Mouse (Mus musculus) kidney, postnatal 4 days (tissue): ENCODE data around the gene Trp53inp2.

Source experiments
- DNase-seq, 2 experiments: peaks; one replicate each; pipeline ENCODE4 v3.0.0; 2021; ENCODE audit warnings: mixed read lengths in 2 of 2

Gene Trp53inp2

DNA sequence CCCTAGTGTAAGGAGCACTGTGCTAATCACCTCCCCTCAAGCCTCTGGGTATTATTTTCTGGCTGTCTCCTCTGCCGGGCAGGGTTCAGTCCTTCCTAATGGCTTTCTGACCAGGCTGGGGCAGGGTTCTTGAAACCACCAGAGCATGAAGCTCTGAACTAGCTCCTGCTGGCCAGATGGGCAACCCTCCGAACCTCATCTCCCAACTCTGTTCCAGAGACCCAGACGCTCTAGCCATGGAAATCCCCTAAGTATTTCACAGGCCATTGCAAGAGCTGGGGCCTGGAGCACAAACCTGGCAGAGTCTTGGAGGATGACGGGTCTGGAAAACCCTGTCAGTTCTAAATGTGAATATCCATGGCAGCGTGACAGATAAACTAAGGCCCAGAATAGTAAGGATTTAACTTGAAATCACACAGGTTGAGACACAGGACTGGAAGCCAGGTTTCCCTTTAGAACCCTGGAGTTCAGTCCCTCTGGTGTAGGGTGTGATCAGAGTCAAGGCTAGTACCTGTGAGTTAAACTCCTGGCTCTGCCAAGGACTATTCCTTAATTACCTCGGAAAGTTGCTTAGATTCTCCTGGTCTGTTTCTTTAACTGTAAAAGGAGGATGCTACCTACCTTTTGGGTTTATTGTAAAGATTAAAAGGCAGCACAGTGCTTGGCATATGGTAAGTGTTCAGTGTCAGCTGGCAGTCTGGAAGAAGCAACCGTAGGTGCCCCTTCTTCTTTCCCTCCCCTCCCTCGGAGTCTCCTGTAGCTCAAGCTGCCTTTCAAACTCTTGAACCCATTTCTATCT lies at the start of gene Trp53inp2:
Trp53inp2 (plus strand) TSS at position 799 of the 799 bp plus-strand sequence.
- peak; percentile 18 to 50 for DNase-seq

DNA sequence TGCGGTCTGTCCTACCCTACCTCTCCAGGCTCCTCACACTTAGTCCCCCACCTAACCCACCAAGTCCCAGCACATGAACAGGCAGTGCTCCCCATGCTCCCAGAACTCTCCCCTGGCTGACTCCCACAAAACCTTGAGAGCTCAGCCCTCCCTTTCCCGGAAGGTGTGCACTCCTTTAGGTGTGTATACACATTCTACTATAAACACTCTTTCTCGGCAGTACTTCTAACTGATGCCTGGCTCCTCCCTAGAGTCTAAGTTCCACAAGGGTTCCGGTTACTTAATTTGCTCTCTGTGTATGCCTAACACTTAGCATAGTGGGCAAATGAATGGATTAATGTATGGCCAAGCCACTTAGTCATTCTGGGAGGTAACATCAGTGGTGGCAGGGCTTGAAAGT lies 49.5 kb upstream of the Trp53inp2 start:
- no peak for DNase-seq

DNA sequence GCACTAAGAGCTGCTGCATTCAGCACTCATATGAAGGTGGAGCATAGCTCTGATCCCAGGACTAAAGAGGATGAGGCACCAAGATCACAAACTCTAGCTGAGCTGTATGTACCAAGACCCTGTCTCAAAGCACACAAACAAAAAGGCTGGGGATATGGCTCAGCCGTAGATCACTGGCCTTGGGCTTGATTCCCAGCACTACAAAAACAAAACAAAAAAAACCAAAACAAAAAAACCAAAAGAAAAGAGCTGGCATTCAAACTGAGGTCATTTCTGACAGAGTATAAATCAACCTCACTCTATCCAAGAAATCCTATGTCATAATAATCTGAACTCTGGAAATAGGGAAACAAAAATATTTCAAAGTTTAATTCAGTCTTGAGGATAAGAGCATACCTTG lies 47.4 kb upstream of the Trp53inp2 start:
- DNase-seq = no peak

DNA sequence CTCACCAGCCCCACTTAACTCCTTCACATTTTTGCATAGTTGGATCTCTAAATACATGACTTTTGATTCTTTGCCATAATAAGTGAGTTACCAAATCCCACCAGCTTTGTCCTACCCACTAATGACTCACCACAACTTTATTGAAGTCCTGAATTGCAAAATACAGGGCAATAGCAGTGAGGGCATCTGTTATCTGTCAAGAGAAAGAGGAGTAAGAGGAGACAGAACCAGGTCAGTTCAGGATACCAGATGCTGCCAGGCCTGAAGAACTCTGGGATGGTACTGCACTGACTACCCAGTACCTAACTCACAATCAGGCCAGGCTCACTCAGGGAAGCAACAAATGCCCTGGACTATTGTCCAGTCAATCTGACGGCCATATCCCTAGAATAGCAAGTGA lies 45.6 kb upstream of the Trp53inp2 start:
- DNase-seq = no peak

DNA sequence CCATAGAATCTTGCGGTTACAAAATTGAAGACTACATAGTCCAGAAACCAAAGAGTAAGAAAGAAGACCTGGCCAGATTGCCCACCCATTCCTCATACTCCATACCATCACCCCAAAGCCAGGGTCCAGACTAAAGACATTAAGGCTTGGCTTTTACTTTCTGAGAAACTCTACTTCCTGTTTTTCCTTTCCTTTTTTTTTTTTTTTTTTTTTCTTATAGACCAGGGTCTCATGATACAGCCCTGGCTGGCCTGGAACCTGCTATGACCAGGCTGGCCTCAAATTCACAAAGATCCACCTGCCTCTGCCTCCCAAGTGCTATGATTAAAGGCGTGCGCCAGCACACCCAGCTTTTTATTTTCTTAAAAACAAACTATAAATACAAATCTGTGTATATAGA lies 44.6 kb upstream of the Trp53inp2 start:
- DNase-seq = no peak

DNA sequence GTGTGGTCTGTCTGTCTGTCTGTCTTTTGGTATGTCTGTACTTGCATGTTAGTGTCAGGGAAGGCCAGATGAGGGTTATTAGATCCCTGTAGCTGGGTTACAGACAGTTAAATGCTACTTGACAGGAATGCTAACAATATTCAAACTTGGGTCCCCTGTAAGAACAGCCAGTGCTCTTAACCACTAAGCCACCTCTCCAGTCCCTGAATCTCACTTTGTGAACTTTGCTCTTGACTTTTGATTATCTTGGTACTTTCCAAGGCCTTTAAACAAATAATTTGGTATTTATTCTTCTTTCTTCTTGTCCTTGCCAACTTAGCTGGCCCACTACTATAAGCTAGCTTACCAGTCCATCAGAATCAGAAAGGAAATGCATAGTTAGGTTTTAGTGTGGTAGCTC lies 40.7 kb upstream of the Trp53inp2 start:
- DNase-seq = no peak

DNA sequence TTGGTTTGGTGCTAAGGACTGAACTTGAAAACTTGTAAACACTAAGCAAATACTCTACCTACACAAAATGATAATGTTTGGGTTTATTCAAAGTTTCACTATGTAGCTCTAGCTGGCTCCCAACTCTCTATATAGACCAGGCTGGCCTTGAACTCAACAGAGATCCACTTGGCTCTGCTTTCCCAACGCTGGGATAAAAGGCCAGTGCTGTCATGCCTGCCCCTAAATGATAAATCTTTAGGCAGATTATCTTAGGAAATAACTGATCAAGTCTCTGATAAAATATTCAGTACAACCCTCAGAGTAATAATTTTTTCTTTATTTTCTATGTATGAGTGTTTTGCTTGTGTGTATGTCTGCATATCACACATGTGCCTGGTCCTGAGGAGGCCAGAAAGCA lies 34.2 kb upstream of the Trp53inp2 start:
- no peak for DNase-seq

DNA sequence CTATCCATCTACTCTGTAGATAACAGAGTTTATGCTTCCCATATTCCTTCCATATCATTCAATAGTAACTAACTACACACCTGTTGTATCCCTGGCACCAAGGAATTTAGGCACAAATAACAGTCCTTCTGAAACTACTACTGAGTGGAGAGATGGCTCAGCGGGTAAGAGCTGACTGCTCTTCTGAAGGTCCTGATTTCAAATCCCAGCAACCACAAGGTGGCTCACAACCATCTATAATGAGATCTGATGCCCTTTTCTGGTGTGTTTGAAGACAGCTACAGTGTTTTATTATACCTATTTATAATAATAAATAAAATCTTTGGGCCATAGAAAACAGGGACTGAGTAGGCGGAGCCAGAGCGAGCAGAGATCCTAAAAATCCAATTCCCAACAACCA lies 26.5 kb upstream of the Trp53inp2 start:
- DNase-seq = no peak

DNA sequence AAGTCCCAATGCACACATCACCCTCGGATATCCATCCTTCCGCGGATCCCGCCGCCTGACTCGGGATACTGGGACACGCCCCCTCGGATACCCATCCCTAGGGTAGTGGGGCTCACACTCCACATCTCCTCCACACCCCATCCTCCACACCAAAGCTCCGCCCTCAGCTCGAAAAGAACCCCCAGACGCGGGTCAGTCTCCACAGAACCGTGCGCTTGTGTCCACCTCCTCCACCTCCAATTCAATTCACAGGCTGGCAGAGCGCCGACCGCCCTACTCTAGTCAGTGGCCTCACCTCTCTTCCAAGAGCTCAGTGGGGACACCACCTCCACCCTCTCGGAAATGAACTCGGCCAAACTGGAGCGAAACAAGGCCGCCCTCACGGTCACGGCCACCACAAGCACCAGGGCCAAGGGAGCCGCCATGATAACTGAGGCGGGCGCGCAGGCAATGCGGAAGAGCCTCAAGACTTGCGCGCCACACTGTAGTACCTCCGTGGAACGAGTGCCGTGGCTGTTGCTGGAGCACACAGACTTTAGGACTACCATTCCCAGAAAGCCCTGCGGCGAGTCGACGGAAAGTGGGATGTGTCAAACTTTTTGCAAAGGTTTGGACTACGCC lies 23.8 kb upstream of the Trp53inp2 start, which contains the start of gene Pigu:
Pigu (minus strand) TSS at position 460 of the 621 bp plus-strand sequence.
- peak; percentile 95 to 97 for DNase-seq

DNA sequence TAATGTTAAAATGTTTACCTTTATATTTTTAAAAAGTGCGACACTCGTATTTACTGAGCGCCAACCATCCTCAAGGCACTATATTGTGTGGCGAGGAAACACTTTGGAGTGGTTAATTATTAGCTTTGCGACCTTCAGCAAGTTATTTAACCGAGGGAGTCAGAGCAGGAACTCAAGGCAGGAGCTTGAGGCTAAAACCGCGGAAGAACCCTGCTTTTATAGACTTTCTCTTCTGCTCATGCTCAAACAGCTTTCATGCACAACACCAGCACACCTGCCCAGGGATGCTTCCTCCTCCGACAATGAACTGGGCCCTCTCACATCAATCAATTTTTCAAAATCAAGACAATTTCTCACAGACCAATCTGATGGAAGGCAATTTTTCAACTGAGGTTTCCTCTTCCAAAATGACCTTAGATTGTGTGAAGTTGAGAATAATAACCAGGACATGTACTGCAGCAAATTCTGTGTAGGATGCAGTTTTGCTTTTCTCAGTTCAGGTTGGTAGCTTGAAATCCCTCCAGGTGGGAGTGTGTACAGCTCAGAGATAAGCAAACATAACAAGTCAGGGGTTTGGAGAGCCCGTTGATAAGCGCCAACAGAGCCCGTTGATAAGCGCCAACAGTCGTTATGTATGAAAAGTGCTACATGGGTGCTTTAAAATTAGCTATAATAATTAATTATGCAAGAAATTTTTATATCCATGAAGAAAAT lies 23.0 kb upstream of the Trp53inp2 start:
- peak; percentile 11 to 42 for DNase-seq

DNA sequence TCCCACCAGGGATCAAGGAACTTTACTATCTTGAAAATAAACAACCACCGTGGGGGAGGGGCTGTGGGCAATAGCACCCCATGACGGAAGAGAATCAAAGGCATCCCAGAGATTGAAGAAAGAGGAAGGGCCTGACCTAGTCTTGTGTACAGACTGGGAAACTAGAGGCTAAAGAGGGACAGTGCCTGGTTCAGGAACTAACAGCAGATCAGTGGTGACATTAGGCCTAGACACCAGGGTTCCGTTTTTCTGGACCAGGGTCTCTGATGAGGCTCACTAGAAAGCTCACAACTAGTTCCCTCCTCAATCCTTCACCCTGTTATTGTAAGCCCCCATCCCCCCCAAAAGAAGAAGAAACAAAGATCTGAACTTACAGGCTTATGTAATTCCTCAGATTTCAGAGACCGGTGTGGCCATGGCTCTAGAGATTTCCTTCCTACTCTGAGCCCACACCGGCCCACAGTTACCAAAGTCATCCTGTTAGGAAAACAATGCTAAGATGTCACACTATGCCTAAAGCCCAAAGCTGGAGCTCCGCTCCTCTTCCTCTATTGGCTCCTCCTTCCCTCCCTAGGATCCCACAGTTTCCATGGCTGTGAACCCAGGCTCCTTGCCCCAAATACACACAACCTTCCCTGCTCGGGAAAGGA lies 13.1 kb upstream of the Trp53inp2 start:
- no peak for DNase-seq

DNA sequence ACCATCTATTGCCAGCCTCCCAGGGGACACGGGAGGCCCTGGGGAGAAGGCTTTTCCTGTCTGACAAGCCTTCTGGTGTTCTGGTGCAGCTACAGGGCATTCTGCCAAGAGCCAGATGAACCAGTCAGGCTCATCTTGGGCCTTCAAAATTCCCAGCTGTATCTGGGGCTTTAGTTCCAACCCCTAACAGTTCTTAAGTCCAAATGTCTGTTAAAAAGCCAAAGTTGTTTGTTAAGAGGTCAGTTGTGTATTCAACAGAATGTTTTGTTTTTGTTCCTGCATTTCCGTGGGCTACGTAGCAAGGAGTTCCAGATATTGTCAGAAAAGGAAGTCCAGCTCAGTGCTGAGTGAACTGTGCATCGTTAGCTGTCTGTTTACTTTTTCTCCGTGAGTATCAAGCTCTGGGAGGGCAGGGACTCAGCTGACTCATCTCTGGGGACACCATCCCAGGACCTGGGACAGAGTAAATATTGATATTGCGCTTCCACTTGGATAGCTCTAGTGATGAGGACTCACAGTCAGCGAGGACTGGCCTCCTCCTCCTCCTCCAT lies 11.5 kb upstream of the Trp53inp2 start:
- peak; percentile 36 to 60 for DNase-seq

DNA sequence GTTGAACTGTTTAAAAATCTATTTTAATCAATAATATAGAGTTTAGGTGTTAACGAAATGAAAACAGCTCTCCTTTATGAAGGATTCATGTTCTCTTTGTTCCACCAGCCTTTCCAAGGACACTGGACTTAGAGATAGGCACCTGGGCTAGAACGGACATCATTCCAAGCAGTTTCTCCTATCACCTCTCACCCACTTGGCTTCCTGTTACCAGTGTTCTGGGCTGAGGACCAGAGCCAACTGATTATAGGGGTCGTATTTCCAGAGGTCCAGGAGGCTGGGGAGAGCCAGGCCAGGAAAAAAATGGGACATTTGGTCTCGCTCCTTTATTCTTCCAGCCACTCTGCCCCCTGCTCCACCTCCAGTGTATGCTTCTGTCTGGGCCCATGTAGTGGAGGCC lies 8.4 kb upstream of the Trp53inp2 start:
- no peak for DNase-seq

DNA sequence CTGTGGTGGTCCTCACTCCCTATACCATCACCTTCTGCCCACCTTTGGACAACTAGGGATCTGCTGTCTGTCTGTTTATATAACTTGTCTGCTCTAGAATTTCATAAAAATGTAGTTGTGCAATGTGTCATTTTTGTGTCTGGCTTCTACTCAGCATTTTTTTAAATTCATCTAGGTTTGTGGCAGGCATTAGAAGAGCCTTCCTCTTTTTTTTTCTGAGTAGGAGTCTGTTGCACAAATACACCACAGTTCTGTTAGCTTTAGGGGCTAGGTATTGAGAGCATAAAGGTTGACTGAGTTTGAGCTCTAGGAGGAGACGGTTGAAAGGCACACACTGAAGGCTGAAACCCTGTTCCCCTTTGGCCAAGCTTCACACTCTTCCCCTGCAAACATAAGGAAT lies 7.6 kb upstream of the Trp53inp2 start:
- no peak for DNase-seq

DNA sequence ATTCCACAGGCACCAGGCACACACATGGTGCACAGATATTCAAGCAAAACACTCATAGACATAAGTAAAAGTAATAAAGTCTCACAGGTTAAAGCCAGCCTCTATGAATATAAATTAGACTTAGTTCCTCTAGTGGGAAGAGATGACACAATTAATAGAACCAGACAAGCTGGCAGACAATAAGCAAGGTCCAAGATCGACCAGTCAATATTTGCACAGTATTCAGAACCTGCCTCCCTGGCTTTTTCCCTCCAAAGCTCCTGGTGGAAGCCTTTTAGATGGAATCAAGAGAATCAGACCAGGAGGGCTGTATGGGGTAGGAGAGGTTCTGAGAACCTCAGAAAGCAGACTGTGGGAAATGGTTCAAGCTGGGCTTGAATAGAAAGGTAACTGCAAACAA lies 7.0 kb upstream of the Trp53inp2 start:
- DNase-seq = no peak

DNA sequence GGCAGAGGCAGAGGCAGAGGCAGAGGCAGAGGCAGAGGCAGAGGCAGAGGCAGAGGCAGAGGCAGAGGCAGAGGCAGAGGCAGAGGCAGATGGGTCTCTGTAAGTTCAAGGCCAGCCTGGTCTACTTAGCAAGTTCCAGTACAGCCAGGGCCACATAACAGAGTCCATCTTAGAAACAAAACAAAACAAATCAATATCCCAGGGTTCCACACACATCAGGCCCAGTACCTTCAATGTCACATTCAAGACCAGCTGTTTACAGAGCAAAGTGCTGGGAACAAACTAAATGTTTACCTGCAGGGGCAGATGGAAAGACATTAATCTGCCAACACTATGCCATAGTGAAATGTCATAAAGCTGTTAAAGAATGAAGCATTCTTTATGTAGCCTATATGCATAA lies 6.3 kb upstream of the Trp53inp2 start:
- no peak for DNase-seq

DNA sequence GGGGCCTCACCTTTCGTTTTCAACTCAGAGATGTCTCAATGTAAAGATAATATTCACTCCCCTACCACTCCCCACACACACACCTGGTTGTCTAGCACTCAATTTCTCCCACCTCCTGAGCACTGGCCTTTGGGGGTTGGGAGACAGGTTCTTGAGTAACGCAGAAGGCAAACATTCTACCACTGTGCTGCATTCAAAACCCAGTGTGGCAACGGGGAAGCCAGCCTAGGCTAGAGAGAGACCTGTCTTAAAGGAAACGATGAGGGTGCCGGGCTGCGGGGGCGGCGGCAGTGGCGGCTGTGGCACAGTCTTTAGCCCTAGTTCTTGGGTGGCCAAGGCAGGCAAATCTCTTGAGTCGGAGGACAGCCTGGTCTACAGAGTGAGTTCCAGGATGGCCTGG lies 4.7 kb upstream of the Trp53inp2 start:
- no peak for DNase-seq

DNA sequence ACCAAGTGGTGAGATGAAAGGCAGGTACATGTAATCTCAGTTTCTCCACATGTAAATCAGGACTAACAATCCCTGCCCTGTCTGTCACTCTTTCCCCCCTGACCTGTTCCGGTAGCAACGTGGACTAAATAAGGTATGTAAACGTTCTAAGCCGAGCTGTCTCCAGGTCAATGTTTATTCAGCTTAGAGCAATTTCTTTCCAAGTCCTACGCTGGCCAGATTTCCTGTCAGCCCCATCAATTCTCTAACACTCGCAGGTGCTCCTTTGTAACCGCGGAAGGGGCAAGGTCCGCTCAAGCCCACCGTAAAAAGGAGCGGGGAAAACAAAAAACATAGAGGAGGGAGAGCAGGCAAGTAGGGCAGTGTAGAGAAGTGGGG lies 190 bp downstream of the Trp53inp2 start:
- peak in 1 of 2 experiments; percentile 11 for DNase-seq

DNA sequence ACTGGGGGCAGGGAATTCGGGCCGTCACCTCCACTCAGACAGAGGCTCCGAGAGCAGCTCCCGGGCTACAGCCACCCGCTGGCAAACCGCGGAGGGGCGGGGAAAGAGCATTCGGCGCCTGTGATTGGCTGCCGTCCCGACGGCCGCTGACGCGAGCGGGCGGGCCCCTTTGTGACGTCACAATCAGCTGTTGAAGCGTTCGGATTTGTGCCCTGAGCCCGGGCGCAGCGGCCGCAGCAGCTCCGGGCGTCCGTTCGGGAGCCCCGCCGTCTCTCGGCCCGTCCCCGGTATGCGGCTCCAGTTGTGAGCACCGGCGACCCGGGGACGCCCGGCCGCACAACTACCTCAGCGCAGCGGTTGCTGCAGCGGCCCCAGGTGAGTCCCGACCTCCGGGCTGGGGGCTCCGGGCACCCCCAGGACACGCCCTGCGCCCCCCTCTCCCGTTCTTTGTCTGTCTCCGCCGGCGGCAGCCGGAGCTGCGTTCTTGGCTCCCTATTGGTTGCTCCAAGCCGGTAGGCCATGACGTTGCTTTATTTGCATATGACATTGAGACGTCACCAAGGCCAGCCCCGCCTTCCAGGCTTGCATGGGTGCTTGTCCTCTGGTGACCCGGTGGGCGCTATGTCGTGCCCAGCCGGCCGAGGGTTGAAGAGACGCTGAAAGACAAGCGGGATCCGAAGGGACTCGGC lies 928 bp downstream of the Trp53inp2 start:
- peak; percentile 98 for DNase-seq

DNA sequence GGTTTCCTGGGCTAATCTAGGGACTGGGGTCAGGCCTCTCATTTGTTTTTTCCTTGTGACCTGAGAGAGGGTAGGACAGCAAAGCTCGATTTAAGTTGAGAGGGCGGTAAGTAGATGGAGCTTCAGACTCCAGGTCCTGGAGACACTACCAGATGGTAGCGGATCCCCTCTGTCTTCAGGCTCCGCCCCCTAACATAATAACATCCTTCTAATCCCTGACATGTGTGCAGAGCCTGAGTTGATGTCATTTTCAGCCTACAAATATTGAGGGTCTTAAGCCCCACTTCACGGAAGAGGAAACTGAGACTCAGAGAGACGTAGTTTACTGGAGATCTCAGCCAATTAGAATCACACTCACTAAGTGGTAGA lies 1.5 kb downstream of the Trp53inp2 start:
- DNase-seq = no peak

DNA sequence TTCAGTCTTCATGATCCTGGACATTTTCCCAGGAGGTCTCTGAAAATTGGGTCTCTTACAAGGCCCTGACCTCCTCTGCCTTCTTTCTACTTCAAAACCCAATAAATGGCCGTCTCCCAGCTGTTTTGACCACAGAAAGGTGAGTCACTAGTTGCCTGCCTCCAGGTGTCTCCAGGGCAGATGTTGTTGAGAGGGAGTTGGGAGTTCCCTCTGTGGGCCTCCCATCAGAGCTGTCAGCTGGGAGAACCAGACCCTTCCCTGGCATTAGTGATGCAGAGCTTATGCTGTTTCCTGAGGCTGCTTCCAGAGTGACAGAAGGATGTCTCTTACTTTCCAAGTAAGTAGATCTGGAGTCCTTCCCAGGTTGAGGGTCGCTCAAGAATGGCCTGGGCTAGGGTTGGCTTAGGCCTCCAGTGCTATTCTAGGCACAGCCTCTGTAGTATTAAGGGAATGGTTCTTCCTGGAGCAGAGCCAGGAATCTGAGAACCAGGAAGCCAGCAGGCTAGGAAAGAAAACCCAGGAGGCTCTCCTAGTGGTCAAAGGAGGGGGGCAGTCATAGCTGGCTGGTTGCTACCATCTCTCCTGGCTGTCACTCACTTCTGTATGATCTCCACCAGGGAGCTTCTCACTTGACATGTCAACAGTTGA lies 2.1 kb downstream of the Trp53inp2 start:
- peak; percentile 14 to 51 for DNase-seq

DNA sequence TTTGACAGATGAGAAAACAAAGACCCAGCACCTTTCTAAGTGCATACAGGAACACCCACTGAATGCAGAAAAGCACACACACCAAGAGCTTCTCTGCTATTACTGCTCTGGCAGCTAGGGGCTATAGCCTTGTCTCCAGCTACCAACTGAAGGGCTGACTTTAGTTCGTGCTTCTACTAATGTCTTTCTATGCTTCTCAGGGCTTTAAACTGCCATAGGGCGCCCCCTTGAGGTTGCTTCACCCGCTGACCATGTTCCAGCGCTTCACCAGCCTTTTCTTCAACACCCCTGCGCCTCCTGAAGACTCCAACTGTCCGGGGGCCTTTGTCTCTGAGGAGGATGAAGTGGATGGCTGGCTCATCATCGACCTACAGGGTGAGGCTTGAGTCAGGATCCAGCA lies 4.2 kb downstream of the Trp53inp2 start:
- DNase-seq = peak; percentile 89 to 91
